Mouse (Mus musculus): ENCODE measurements at regions not wholly inside any gene's neighbourhood (a gene's known extent, or its start where the extent isn't known, plus 50 kb on each side); places are given as distances from the start of the nearest gene placed in this dataset.

- CTCF ChIA-PET = no interaction called here
These were observed 590.0 kb upstream of the Nr3c2 start for GRCm38 (mm10) chr8:76309200-76309599.

- CTCF ChIA-PET = no interaction called here
These were observed 570.7 kb upstream of the Nr3c2 start for GRCm38 (mm10) chr8:76328540-76328939.

DNA sequence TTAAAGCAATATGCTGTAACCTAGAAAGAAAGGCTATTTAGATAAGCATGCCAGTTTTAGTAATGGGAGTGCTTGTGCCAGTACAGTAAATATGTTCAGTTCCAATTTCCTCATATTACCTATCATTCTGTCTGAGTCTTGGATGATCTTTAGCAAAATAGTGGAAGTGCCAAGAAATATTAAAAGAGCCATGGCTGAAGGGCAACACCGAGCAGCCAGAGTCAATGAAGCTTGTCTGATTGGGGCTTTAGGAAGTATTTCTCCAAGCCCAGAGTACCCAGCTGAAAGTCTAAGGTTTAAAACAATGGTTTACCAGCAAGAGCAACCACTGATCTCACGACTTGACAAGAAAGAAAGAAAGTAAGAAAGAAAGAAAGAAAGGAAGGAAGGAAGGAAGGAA, 556.2 kb upstream of the Nr3c2 start:
- CTCF ChIA-PET = no interaction called here

DNA sequence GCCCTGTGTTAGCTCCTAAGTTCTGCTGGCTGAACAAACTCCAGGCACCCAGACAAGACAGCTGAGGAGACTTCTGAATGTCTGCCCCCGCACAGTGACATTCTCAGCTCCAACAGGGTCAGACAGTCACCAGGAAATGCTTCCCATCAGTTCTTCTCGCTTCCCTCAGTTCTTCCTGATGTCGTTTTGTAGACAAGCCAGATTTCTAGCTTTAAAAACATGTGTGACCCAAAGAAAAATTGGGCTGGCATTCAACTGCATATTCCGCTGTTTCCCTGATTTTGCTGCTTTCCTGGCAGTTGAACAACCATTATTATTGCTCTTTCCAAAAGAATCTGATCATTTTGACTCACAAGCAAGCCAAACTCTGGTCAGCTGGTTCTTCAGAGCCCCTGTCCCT, 553.1 kb upstream of the Nr3c2 start:
- CTCF ChIA-PET = no interaction called here

DNA sequence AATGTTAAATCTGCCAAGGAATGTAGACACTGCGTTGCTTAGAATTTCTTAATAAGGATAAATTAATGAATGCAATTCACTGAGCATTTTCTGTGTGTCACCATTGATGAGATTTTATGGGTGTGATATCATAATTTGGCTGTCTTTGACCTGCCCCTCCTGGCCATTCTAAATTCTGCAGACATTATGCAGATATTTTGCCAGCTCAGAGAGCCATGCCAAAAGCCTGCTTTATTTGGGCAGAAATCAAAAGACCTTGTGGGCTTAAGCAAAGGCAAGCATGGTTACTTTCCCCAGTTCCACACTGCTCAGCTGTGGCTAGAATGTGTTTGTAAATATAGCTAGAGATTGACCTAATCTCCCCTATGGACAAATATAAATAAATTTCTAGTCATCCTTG, 552.4 kb upstream of the Nr3c2 start:
- CTCF ChIA-PET = no interaction called here

- CTCF ChIA-PET = no interaction called here
These were observed 524.9 kb upstream of the Nr3c2 start for GRCm38 (mm10) chr8:76374314-76374713.

DNA sequence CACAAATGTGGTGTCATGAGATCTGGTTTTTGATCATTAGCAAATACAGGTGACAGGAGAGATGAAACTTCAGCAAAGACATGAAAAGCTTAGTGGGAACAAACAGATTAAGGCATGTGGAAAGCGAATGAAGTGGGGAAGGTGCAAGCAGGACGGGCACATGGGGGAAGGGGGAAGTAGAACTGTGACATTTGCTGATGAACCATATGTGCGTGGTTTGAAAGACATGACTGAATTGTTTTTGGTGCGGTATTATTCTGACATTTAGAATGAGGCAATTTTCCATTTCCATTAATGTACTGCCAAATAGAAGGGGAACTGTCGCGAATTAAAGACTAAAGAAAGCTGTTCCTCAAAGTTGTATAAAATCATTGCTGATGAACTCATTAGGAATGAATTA, 521.5 kb upstream of the Nr3c2 start:
- CTCF ChIA-PET = no interaction called here

GRCm38 (mm10) chr8:76381643-76382042, 517.6 kb upstream of the Nr3c2 start:
- CTCF ChIA-PET = no interaction called here

DNA sequence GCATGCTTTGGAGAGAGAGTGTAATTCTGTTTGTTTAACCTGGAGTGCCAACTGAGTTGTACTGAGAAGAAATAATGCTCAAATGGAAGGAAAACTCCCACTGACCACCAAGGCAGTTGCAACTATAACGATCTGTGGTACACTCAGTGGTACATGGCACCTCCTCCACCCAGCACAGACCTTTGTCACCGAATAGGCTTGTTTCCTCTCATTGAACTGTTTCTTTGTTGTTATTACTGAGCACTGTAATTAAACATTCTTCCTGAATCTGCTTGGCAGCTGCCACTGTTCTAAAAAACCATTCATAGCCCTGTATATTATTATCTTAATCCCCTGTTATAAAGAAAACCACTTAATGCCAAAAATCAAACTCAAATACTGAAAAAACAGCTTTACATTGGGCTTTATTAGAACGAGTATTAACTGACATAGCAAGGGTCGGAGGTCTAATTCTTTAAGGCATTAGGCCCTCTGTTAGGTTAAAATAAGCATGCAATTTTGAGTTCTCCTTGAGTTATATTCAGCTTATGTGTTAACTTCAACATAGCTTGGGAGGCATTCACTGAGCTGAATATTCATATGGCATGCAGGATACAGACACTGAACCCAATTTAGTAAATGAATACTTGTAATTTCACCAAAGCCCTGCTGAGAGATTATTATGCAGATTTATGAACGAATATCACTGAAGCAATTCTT, 515.5 kb upstream of the Nr3c2 start:
- CTCF ChIA-PET = no interaction called here

GRCm38 (mm10) chr8:76384282-76384637, 515.0 kb upstream of the Nr3c2 start:
- CTCF ChIA-PET = no interaction called here

- CTCF ChIA-PET = no interaction called here
These were observed 507.2 kb upstream of the Nr3c2 start for GRCm38 (mm10) chr8:76392004-76392403.

DNA sequence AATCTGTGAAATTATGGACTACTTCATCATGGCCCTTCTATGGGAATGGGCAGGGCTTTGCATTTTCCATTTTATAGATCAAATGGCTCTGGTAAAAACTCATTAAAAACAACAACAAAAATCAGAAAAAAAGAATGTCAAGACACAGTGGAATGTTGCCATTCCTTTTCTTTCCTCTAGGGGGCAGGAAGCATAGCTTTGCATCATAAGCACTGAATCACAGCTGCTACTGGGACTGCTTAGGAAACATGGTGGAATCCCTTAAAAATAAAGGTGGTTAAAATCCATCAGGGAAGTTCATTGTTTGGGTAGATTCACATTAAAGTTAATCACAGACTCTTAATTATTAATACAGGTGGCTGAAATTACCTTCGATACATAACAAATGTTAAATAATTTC, 476.8 kb upstream of the Nr3c2 start:
- CTCF ChIA-PET = no interaction called here

DNA sequence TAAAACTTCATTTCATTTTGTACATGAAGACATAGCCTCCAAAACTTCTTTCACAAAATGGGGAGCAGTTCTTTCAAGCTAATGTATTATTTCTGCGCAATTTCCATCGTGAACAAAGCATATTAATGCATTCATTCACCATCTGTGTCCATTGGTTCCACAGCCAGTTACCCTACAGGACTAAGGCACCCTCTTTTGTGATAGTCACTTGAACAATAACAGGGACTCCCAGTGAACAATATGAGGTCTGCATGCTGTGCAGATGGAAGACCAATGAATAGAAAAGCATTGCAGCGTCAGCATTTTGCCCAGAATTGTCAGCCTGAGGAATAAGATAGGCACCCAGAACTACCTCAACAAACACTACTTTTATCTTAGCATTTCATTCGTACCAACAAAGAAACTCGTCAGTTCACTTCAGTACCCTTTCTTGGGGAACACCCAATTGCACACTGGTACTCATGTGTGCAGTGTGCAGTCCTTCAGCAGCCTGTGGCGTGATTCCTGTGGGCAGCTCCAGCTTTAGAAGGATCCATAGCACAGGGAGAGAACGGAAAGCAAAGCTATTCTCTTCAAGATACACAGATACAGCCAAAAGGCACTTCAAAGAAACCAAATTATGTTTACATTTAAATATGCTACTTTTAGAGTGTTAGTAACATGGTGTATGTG, 476.2 kb upstream of the Nr3c2 start:
- CTCF ChIA-PET = no interaction called here

DNA sequence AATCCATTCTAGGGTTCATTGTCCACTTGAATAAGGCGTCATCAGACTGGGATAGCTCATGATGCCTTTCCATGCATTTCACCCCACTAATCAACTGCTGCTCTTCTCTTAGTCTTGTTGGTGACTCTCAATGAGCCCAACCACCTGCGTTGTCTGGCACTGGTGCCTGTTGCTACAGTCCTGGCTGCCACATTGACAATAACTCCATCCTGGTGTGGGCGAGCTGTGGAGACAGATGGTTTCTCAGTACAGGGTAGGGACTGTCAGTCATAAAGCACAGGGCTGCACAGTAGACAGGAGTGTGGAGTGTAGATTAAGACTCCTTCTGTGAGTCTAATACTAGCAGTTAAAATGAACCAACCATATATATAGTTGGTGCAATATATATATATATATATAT, 469.4 kb upstream of the Nr3c2 start:
- CTCF ChIA-PET = no interaction called here

GRCm38 (mm10) chr8:76432813-76433212, 466.4 kb upstream of the Nr3c2 start:
- CTCF ChIA-PET = no interaction called here

DNA sequence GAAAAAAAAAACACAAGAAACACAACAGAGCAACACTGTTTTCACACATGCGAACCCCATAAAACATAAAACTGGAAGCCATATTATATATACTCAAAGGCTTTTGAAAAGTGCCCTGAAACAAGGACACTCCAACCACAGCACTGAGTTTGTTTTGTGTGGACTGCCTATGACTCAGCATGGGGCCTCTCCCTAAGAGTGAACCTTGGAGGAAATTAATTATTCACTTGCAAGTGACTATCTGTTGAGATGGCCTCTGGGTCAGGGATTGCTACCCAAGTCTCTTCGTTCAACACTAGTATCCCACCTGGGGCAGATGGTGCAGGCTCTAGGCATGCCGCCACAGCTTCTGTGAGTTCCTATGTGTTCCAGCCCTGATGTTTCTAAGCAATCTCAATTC, 461.3 kb upstream of the Nr3c2 start:
- CTCF ChIA-PET = no interaction called here

- CTCF ChIA-PET = no interaction called here
These were observed 424.6 kb upstream of the Nr3c2 start for GRCm38 (mm10) chr8:76474464-76475208.

DNA sequence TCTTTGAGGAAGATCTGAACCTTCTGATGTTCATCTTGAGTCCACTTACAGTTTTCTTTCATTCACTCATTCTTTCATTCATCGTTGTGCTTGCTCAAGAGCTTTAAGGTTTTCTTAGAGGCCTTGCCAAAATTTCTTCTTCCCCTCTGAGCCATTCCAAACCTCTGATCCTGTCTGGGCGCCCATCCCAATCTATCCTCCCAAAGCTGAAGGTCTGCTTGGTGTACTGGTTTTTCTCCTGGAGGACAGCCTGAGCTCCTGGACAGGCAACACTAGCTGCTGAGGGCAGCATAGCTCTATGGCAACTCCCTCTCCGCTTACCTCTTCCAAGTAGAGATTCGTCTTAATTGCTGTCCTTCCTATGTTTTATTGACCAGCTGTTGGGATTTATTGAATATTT, 420.3 kb upstream of the Nr3c2 start:
- CTCF ChIA-PET = no interaction called here

DNA sequence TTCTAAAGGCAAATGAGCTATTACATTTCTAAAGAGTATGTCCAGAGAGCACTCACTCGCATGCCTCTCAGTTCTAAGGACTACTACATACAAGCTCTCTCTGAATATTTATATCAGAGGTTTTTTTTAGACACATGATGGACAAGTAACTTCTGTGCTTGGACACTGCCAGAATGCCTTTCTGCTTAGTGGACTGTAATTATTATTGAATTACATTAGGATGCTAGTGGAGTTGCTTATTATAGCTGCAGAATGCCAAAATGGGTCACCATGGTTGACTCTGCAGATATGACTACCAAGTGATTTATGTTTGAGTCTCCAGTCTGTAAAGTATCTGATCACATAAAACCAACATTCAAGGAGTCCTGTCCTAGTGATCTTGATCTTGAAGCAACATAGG, 395.6 kb upstream of the Nr3c2 start:
- CTCF ChIA-PET = interaction anchor here (0.6 kb wide), 1 partner anchor 11 kb away, joined by 6 read pairs; no protein-coding TSS in a partner anchor

DNA sequence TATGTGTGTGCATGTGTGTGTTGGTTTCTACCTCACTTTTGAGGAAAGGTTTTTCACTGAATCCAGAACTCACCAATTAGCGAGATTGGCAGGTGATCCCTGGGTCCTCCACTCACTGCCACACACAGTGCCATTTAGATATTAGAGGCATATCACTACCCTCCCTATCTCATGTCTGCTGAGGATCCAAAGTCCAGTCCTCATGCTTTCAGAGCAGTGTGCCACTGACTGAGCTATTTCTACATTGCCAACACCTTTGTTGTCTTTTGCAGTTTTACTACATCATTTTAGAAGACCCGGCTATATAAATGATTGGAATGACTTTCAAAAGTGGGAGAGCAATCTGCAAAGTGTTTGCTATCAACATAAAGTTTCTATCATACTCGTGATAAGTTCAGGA, 392.0 kb upstream of the Nr3c2 start:
- CTCF ChIA-PET = no interaction called here

GRCm38 (mm10) chr8:76509201-76509600, 390.0 kb upstream of the Nr3c2 start:
- CTCF ChIA-PET = no interaction called here

GRCm38 (mm10) chr8:76514132-76514531, 385.1 kb upstream of the Nr3c2 start:
- CTCF ChIA-PET = no interaction called here

- CTCF ChIA-PET = no interaction called here
These were observed 360.3 kb upstream of the Nr3c2 start for GRCm38 (mm10) chr8:76538806-76539480.
